Mouse (Mus musculus): Measurements from ENCODE around the gene Srgap2.

GRCm38 (mm10) chr1:131287267-131287666 is 239.9 kb downstream of the Srgap2 start:
- TF ChIP-seq EP300 (IDR thresholded peaks at IDR 0.05; ENCODE audit: low read depth) (no peak), CTCF (IDR thresholded peaks at IDR 0.05; ENCODE audit: low read depth) (no peak)
